Mouse (Mus musculus): ENCODE data around the gene Per2. TPM values are rescaled to one million over a fixed set of nuclear protein-coding genes. Genes with fewer than 3 reads are reported as not detected.

Gene Per2
- polyA plus RNA-seq, 1 experiment from 2014 or later = 7.3 TPM

DNA sequence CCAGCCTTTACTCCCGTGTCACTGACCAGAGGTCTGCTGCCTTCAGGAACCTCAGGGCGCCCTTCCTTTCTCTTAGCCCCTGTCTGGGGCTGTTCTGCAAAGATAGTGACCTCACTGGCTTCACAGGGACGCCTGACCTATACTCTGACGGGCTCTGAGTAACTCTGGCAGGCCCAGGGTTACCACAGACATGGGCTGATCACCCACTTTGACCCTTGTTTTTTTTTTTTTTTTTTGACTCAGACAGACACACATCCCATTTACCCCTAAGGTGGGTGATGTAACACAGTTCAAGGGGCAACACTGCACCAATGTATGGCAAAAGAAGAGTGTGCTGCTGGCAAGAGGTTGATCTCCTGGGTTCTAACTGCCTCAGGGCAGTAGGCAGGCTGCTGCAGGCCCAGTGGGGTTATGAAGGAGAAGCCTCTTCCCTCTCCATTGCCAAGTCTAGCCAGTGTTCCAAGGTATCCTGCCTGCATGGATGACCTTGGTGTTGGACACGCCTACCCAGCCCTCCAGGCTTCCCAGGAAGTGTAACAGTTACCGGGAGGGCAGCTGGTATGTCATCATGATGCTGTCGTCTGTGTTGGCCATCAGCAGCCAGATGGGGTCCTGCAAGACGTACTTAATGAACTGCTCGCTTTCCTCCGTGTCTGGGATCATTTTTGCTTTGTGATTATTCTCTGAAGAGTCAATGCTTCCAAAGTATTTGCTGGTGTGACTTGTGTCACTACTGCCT is 39.1 kb downstream of the Per2 start:
- Histone ChIP-seq H3K4me1 (ENCODE audit: insufficient read depth, low read depth, low read length) (no peaks in the 10 kb centered on the region; the same call in 1 of the 2 replicates), H3K36me3 (ENCODE audit: insufficient read depth, low read length) (peaks cover 42% of the 10 kb centered on the region), H3K4me2 (replicated peaks; ENCODE audit: low read depth, low read length) (no peak overlapping the region), H3K4me3 (ENCODE audit: low read depth, low read length) (no peak overlapping the region), H3K27ac (ENCODE audit: low read length) (no peak overlapping the region), H3K9ac (replicated peaks; ENCODE audit: low read depth) (no peak overlapping the region), H3K27me3 (replicated peaks; ENCODE audit: insufficient read depth, low read length) (no peaks in the 10 kb centered on the region), H3K9me3 (ENCODE audit: low read length) (no peaks in the 10 kb centered on the region)
- no peak for TF ChIP-seq CTCF (IDR thresholded peaks at IDR 0.05)
- no peak for TF ChIP-seq EP300 (IDR thresholded peaks at IDR 0.05)
- no peak for DNase-seq (ENCODE audit: low spot score)
- WGBS = 73% methylated on average over 10 of the region's 10 CpGs
- ATAC-seq = no peak

- peaks cover 12% of the 10 kb centered on the region; the same call in 1 of the 2 replicates for H3K4me1 ChIP-seq (ENCODE audit: insufficient read depth, low read depth, low read length)
These were observed 41.1 kb downstream of the Per2 start for GRCm38 (mm10) chr1:91417991-91418390.

DNA sequence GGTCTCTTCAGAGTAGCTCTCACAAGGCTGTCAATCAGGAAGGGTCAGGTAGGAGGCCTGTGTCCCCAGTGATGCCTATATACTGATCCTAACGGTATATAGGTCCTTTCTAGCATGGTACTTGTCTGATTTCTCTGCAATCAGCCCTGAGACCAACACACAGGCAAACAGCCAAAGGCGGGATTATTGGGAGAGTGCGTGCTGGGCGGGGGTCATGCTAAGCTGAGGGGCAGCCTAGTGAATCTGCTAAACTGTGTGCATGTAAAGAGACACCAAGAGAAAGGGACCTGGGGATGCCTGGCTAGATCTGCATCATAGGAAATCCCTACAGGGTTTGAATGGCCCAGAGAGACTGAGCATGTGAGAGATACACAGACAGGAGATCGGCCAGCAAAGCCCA is 43.8 kb downstream of the Per2 start:
- H3K9ac ChIP-seq (replicated peaks; ENCODE audit: low read depth) = no peak overlapping the region
- H3K27ac ChIP-seq (ENCODE audit: low read length) = no peak overlapping the region
- TF ChIP-seq CTCF (IDR thresholded peaks at IDR 0.05) (no peak), EP300 (IDR thresholded peaks at IDR 0.05) (no peak)
- no peak overlapping the region for H3K4me3 ChIP-seq (ENCODE audit: low read depth, low read length)
- H3K27me3 ChIP-seq (replicated peaks; ENCODE audit: insufficient read depth, low read length) = no peaks in the 10 kb centered on the region
- ATAC-seq (no peak), DNase-seq (ENCODE audit: low spot score) (no peak)
- peaks cover 27% of the 10 kb centered on the region for H3K36me3 ChIP-seq (ENCODE audit: insufficient read depth, low read length)
- no peaks in the 10 kb centered on the region for H3K9me3 ChIP-seq (ENCODE audit: low read length)
- peaks cover 20% of the 10 kb centered on the region; the same call in 1 of the 2 replicates for H3K4me1 ChIP-seq (ENCODE audit: insufficient read depth, low read depth, low read length)
- no peak overlapping the region for H3K4me2 ChIP-seq (replicated peaks; ENCODE audit: low read depth, low read length)
- 80% methylated on average over 5 of the region's 5 CpGs for WGBS

More at GRCm38 (mm10) chr1:91417991-91418390, 41.1 kb downstream of the Per2 start:
- Histone ChIP-seq H3K36me3 (ENCODE audit: insufficient read depth, low read length) (peaks cover 32% of the 10 kb centered on the region), H3K27ac (ENCODE audit: low read length) (no peak overlapping the region), H3K9me3 (ENCODE audit: low read length) (no peaks in the 10 kb centered on the region), H3K4me3 (ENCODE audit: low read depth, low read length) (no peak overlapping the region), H3K27me3 (replicated peaks; ENCODE audit: insufficient read depth, low read length) (no peaks in the 10 kb centered on the region), H3K9ac (replicated peaks; ENCODE audit: low read depth) (no peak overlapping the region), H3K4me2 (replicated peaks; ENCODE audit: low read depth, low read length) (no peak overlapping the region)
- TF ChIP-seq EP300 (IDR thresholded peaks at IDR 0.05) (no peak), CTCF (IDR thresholded peaks at IDR 0.05) (no peak)
- no peak for ATAC-seq
- no peak for DNase-seq (ENCODE audit: low spot score)
- 68% methylated on average over 1 of the region's 1 CpGs for WGBS

- DNase-seq (ENCODE audit: low spot score) (no peak), ATAC-seq (no peak)
- H3K4me3 ChIP-seq (ENCODE audit: low read depth, low read length) = no peak overlapping the region
- H3K27me3 ChIP-seq (replicated peaks; ENCODE audit: insufficient read depth, low read length) = no peaks in the 10 kb centered on the region
- WGBS = 47% methylated on average over 4 of the region's 4 CpGs
- H3K9me3 ChIP-seq (ENCODE audit: low read length) = no peaks in the 10 kb centered on the region
- 0 out of 2 replicates have a peak overlapping the region, but pooled peaks have one; percentile 8 for H3K9ac ChIP-seq (replicated peaks; ENCODE audit: low read depth)
- H3K36me3 ChIP-seq (ENCODE audit: insufficient read depth, low read length) = peaks cover 24% of the 10 kb centered on the region; the same call in 1 of the 2 replicates
- no peak for TF ChIP-seq EP300 (IDR thresholded peaks at IDR 0.05)
- no peak for TF ChIP-seq CTCF (IDR thresholded peaks at IDR 0.05)
- H3K4me1 ChIP-seq (ENCODE audit: insufficient read depth, low read depth, low read length) = peaks cover 20% of the 10 kb centered on the region; the same call in 1 of the 2 replicates
- no peak overlapping the region for H3K27ac ChIP-seq (ENCODE audit: low read length)
- H3K4me2 ChIP-seq (replicated peaks; ENCODE audit: low read depth, low read length) = peak overlapping the region; percentile 94; the same call in 1 of the 2 replicates
These were observed 44.2 kb downstream of the Per2 start for GRCm38 (mm10) chr1:91414903-91415302.

DNA sequence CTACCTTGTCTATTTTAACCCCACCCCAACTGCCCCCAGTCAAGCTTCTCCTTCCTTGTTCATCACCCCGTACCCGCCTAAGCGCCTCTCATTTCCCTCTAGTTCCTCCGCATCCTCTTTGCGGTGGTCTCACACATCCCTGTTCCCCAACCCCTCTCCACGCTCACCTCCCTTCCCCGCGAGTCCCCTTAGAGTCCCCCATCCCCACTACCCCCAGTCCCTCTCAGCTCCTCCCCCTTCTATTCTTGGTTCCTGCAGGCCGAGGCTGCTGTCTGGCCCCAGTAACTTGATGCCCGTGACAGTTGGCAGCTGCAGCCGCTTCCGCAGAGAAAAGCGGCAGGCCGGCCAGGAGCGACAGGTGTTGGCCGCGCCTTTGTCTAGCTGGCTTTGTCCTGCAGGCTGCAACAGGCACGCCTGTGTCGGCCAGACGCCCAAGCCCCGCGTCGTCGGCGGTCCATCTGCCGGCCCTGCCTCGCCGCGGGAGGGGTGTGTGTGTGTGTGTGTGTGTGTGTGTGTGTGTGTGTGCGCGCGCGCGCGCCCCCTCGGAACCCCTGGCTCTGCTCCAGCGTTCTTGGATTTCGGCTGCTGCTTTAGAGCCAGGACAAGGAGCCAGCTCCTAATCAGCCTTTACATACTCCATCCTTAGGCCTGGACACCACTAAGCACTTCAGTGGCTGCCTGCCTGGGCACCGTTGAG is 45.1 kb downstream of the Per2 start, which contains the start of gene Hes6:
Gene Hes6 (minus strand): TSS at position 141 of the 697 bp plus-strand sequence.
- Histone ChIP-seq H3K27ac (ENCODE audit: low read length) (peak within 1 kb of the TSS; percentile 85), H3K27me3 (replicated peaks; ENCODE audit: insufficient read depth, low read length) (no peaks in the 10 kb centered on the region), H3K9me3 (ENCODE audit: low read length) (no peaks in the 10 kb centered on the region), H3K4me2 (replicated peaks; ENCODE audit: low read depth, low read length) (peak within 1 kb of the TSS; percentile 94), H3K36me3 (ENCODE audit: insufficient read depth, low read length) (peaks cover 19% of the 10 kb centered on the region; the same call in 1 of the 2 replicates), H3K9ac (replicated peaks; ENCODE audit: low read depth) (peak within 1 kb of the TSS; percentile 63), H3K4me3 (ENCODE audit: low read depth, low read length) (peak within 1 kb of the TSS; percentile 64), H3K4me1 (ENCODE audit: insufficient read depth, low read depth, low read length) (peaks cover 20% of the 10 kb centered on the region; the same call in 1 of the 2 replicates)
- peak; percentile 17 for ATAC-seq
- under 1% methylated on average over 39 of the region's 39 CpGs for WGBS
- no peak for TF ChIP-seq CTCF (IDR thresholded peaks at IDR 0.05)
- TF ChIP-seq EP300 (IDR thresholded peaks at IDR 0.05) = no peak
- DNase-seq (ENCODE audit: low spot score) = peak; percentile 76

DNA sequence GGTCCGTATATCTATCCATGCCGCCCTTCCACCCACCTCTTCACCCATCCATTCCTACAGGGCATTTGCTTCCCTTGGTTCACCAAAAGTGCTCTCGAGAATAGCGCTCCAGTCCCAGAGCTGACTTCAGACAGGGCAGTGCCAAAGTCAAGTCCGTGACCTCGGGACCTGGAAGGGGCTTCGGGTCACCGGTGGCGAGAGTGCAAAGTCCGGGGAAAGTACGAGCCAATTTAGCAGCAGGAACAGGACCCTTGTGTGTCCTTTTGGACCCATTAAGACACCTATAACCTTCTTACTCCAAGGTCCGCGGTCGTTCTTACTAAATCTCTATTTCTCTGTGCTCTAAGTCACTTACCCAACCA is 45.6 kb downstream of the Per2 start:
- peaks cover 20% of the 10 kb centered on the region; the same call in 1 of the 2 replicates for H3K4me1 ChIP-seq (ENCODE audit: insufficient read depth, low read depth, low read length)
- peak overlapping the region; percentile 34; the same call in 1 of the 2 replicates for H3K9ac ChIP-seq (replicated peaks; ENCODE audit: low read depth)
- no peaks in the 10 kb centered on the region for H3K27me3 ChIP-seq (replicated peaks; ENCODE audit: insufficient read depth, low read length)
- H3K36me3 ChIP-seq (ENCODE audit: insufficient read depth, low read length) = peaks cover 19% of the 10 kb centered on the region; the same call in 1 of the 2 replicates
- DNase-seq (ENCODE audit: low spot score) (no peak), ATAC-seq (no peak)
- peak overlapping the region; percentile 94 for H3K4me2 ChIP-seq (replicated peaks; ENCODE audit: low read depth, low read length)
- peak overlapping the region; percentile 64 for H3K4me3 ChIP-seq (ENCODE audit: low read depth, low read length)
- 1% methylated on average over 14 of the region's 14 CpGs for WGBS
- H3K9me3 ChIP-seq (ENCODE audit: low read length) = no peaks in the 10 kb centered on the region
- peak overlapping the region; percentile 85 for H3K27ac ChIP-seq (ENCODE audit: low read length)
- TF ChIP-seq EP300 (IDR thresholded peaks at IDR 0.05) (no peak), CTCF (IDR thresholded peaks at IDR 0.05) (no peak)
